Mouse (Mus musculus): Measurements from ENCODE around the gene Lbx2. TPM values are rescaled to one million over a fixed set of nuclear protein-coding genes. Genes with fewer than 3 reads are reported as not detected.
A peak's percentile ranks its signal among the peaks of the same experiment; 100 is the strongest.

Gene Lbx2
- polyA plus RNA-seq, 1 experiment from 2014 or later, result 0.62 TPM

DNA sequence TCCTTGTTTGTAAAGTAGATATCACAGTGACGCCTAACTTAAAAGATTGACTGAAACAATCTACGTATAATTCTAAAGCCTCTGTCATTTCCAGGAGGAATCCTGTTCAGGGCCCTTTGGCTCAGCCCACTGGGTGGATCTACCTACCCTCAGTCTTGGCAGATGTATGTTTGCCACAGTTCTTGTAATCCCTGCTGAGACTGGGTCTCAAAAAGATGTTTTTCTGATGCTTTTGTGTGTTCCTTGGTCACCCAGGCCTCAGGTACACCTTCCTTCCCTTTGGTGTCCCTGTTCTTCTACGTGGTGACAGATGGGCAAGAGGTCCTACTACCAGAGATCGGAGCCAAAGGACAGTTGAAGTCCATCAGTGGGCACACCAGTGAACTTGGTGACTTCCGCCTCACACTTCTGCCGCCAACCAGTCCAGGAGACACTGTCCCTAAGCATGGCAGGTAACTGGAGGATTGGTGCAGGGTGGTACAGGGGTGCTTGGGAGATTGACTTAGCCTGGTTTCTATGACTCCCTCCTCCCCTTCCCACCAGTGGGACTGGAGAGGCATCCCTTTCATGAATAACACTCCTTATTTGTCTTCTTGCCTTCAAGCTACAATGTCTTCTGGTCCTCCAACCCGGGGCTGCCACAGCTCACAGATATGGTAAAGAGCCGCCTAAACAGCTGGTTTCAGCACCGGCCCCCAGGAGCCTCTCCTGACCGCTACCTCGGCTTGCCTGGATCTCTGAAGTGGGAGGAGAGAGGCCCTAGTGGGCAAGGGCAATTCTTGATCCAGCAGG lies 30.4 kb downstream of the Lbx2 start:
- WGBS, result 71% methylated on average over 11 of the region's 11 CpGs
- no peaks in the 10 kb centered on the region for H3K9me3 ChIP-seq (ENCODE audit: control insufficient read depth, low read length)
- no peaks in the 10 kb centered on the region for H3K27me3 ChIP-seq (replicated peaks; ENCODE audit: control insufficient read depth, insufficient read depth, low read length)
- peak overlapping the region; percentile 85 for H3K4me3 ChIP-seq (ENCODE audit: low read length)
- peaks cover 25% of the 10 kb centered on the region for H3K4me1 ChIP-seq (ENCODE audit: control insufficient read depth, insufficient read depth, low read length)
- H3K36me3 ChIP-seq (ENCODE audit: control insufficient read depth, insufficient read depth, low read length), result no peaks in the 10 kb centered on the region; the same call in 1 of the 2 replicates
- peak overlapping the region; percentile 92 for H3K9ac ChIP-seq (ENCODE audit: low read depth, low read length)
- peak overlapping the region; percentile 72 for H3K27ac ChIP-seq (ENCODE audit: low read length)
- peak overlapping the region; percentile 88 for H3K4me2 ChIP-seq (ENCODE audit: low read depth, low read length)
- no peak for ATAC-seq

DNA sequence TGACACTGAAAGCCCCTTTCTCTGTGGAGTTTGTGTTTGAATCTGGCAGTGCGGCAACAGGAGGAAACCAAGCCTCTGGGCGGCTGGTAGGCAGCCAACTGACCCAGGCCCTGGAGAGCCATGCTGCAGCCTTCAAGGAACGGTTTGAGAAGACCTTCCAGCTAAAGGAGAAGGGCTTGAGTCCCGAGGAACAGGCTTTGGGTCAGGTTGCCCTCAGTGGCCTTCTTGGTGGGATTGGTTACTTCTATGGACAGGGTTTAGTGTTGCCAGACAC lies 30.9 kb downstream of the Lbx2 start:
- no peak for ATAC-seq
- H3K36me3 ChIP-seq (ENCODE audit: control insufficient read depth, insufficient read depth, low read length), result no peaks in the 10 kb centered on the region; the same call in 1 of the 2 replicates
- H3K4me2 ChIP-seq (ENCODE audit: low read depth, low read length), result no peak overlapping the region
- no peaks in the 10 kb centered on the region for H3K27me3 ChIP-seq (replicated peaks; ENCODE audit: control insufficient read depth, insufficient read depth, low read length)
- whole genome bisulfite sequencing, result 86% methylated on average over 4 of the region's 4 CpGs
- H3K4me1 ChIP-seq (ENCODE audit: control insufficient read depth, insufficient read depth, low read length), result peaks cover 26% of the 10 kb centered on the region
- no peak overlapping the region for H3K27ac ChIP-seq (ENCODE audit: low read length)
- H3K9ac ChIP-seq (ENCODE audit: low read depth, low read length), result no peak overlapping the region
- no peaks in the 10 kb centered on the region for H3K9me3 ChIP-seq (ENCODE audit: control insufficient read depth, low read length)
- H3K4me3 ChIP-seq (ENCODE audit: low read length), result no peak overlapping the region

DNA sequence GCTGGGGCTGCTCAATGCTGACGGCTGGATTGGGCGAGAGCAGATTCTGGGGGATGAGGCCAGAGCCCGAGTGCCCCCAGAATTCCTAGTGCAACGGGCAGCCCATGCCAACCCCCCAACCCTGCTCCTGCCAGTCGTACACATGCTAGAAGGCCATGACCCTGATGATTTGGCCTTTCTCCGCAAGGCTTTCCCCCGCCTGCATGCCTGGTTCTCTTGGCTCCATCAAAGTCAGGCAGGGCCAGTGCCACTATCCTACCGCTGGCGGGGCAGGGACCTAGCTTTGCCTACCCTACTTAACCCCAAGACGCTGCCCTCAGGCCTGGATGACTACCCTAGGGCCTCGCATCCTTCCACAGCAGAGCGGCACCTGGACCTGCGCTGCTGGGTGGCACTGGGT lies 31.4 kb downstream of the Lbx2 start:
- Histone ChIP-seq H3K4me2 (ENCODE audit: low read depth, low read length) (no peak overlapping the region), H3K36me3 (ENCODE audit: control insufficient read depth, insufficient read depth, low read length) (no peaks in the 10 kb centered on the region; the same call in 1 of the 2 replicates), H3K27ac (ENCODE audit: low read length) (no peak overlapping the region), H3K9ac (ENCODE audit: low read depth, low read length) (no peak overlapping the region), H3K27me3 (replicated peaks; ENCODE audit: control insufficient read depth, insufficient read depth, low read length) (no peaks in the 10 kb centered on the region), H3K4me3 (ENCODE audit: low read length) (no peak overlapping the region), H3K9me3 (ENCODE audit: control insufficient read depth, low read length) (no peaks in the 10 kb centered on the region), H3K4me1 (ENCODE audit: control insufficient read depth, insufficient read depth, low read length) (peaks cover 31% of the 10 kb centered on the region)
- ATAC-seq, result no peak
- WGBS, result 87% methylated on average over 13 of the region's 13 CpGs

DNA sequence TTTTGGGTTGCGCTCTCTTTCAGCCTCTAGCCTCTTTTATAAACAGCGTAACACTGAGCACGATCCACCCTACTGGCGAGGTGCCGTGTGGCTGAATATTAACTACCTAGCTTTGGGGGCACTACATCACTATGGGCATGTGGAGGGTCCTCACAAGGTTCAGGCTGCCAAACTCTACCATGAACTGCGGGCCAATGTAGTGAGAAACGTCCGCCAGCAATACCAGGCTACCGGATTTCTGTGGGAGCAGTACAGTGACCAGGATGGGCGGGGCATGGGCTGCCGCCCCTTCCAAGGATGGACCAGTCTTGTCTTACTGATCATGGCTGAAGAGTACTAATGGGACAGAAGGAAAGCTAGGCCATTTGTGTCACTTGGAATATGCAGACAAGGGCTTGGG lies 32.2 kb downstream of the Lbx2 start:
- Histone ChIP-seq H3K4me1 (ENCODE audit: control insufficient read depth, insufficient read depth, low read length) (peaks cover 37% of the 10 kb centered on the region), H3K27me3 (replicated peaks; ENCODE audit: control insufficient read depth, insufficient read depth, low read length) (no peaks in the 10 kb centered on the region), H3K4me2 (ENCODE audit: low read depth, low read length) (no peak overlapping the region), H3K9me3 (ENCODE audit: control insufficient read depth, low read length) (no peaks in the 10 kb centered on the region), H3K9ac (ENCODE audit: low read depth, low read length) (no peak overlapping the region), H3K36me3 (ENCODE audit: control insufficient read depth, insufficient read depth, low read length) (no peaks in the 10 kb centered on the region; the same call in 1 of the 2 replicates), H3K27ac (ENCODE audit: low read length) (no peak overlapping the region), H3K4me3 (ENCODE audit: low read length) (no peak overlapping the region)
- 80% methylated on average over 11 of the region's 11 CpGs for WGBS
- ATAC-seq, result no peak

DNA sequence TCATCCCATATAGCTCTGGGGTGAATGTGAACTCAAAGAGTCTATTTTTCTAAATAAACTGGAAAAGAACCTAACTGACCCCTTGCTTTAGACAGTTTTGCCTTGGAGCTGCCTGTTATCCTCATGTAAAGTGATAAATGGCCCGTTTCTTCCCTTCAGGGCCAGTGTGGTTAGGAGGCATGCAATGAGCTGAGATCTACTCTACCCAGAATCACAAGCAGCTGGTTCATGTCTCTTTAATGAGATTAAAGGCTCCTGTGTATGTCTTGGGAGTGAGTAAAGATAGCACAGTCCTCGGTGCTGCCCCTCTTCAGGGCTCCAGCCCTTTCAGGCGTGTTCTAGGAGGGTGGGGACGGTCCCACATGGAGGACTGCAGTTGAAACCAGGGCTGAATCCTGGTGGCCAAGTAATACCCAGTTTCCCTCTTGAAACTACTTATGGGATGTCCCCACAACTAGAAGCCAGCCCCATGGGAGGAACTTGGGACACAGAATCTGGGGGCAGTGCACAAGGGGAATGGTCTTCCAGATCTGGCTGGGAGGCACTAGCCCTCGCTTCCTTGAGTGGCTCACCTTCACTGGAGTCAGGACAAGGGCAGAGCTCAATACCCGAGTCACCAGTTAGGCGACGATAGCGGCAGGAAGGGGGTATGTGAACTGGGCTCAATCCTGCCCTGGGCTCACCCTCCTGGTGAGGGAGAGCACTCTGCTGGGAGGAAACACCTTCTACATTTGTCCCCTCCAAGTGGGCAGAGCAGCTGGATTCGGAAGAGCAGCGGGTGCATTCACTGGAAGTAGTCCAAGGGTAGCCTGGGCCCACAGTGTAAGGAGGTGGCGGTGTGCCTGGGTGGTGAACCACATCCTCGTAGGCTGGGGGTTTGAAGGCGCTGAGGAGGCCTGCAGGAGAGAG lies 32.9 kb downstream of the Lbx2 start:
- Histone ChIP-seq H3K27ac (ENCODE audit: low read length) (no peak overlapping the region), H3K4me3 (ENCODE audit: low read length) (no peak overlapping the region), H3K36me3 (ENCODE audit: control insufficient read depth, insufficient read depth, low read length) (no peaks in the 10 kb centered on the region; the same call in 1 of the 2 replicates)

DNA sequence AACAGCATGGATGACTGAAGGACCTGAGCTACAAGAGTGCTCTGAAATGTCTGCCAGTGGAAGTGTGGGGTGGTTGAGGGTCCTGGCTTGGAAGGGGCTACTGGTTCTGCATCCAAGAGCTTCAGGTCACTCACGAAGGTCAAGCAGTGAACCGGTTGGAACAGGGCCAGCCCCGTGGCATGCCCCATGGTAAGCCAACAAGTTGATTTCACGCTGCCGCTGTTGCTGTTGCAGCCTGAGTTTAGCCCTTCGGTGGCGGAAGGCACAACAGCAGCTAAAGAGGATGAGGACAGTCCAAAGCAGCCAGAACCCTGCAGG lies 33.5 kb downstream of the Lbx2 start:
- WGBS, result 76% methylated on average over 7 of the region's 7 CpGs
- Histone ChIP-seq H3K9ac (ENCODE audit: low read depth, low read length) (peak overlapping the region; percentile 81; the same call in 1 of the 2 replicates), H3K4me1 (ENCODE audit: control insufficient read depth, insufficient read depth, low read length) (peaks cover 41% of the 10 kb centered on the region), H3K4me3 (ENCODE audit: low read length) (peak overlapping the region; percentile 74; the same call in 1 of the 2 replicates), H3K27ac (ENCODE audit: low read length) (no peak overlapping the region), H3K27me3 (replicated peaks; ENCODE audit: control insufficient read depth, insufficient read depth, low read length) (no peaks in the 10 kb centered on the region), H3K4me2 (ENCODE audit: low read depth, low read length) (peak overlapping the region; percentile 90; the same call in 1 of the 2 replicates), H3K9me3 (ENCODE audit: control insufficient read depth, low read length) (no peaks in the 10 kb centered on the region), H3K36me3 (ENCODE audit: control insufficient read depth, insufficient read depth, low read length) (no peaks in the 10 kb centered on the region; the same call in 1 of the 2 replicates)
- ATAC-seq, result no peak

More for the DNA sequence above, 32.9 kb downstream of the Lbx2 start:
- Histone ChIP-seq H3K4me1 (ENCODE audit: control insufficient read depth, insufficient read depth, low read length) (peaks cover 41% of the 10 kb centered on the region), H3K9ac (ENCODE audit: low read depth, low read length) (peak overlapping the region; percentile 81; the same call in 1 of the 2 replicates), H3K4me2 (ENCODE audit: low read depth, low read length) (no peak overlapping the region), H3K9me3 (ENCODE audit: control insufficient read depth, low read length) (no peaks in the 10 kb centered on the region), H3K27me3 (replicated peaks; ENCODE audit: control insufficient read depth, insufficient read depth, low read length) (no peaks in the 10 kb centered on the region)
- WGBS, result 78% methylated on average over 14 of the region's 14 CpGs
- no peak for ATAC-seq

DNA sequence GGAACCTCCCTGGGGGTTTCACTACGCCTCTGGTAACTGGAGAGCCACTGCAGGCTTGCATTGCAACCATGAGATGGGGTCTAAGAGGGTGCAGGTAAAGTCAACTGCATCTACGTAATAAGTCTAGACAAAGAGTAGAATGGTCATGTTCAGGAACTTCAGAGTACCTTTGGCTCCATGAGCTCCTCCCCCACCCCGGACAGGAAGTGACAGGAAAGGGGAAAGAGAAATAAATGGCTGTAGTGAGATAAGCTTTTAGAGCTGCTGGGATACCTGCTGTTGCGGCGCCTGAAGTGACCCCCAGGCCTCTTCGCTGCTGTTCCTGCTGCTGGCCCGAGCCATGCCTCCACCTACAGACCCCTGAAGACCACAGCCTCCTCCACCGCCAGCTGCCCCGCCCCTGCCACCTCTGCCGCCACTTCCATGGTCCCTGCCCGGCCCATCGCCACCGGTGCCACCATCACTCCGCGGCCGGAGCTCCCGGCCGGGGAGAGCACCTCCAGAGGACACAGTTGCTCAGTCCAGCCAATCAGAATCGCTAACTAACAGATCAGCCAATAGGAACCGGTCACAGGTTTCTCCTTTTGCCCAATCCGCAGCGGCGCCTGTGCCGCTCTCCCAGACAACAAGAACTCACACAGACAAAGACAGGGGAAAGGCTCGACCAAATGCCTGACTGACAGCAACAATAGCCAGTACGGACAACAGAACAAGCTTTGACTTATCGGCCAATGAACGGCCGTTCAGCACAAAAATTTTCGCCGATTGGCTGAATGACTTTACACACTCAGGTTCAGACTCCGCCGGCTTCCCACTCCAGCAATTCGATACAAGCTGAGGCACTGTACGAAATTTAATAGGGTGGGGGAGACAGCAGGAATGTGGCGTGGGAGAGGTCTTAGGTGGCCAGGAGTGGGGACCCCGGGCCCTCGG lies 35.0 kb downstream of the Lbx2 start, which contains the start of gene Wbp1:
Gene Wbp1 (minus strand): TSS at position 630 of the 933 bp plus-strand sequence.
- H3K9me3 ChIP-seq (ENCODE audit: control insufficient read depth, low read length), result no peaks in the 10 kb centered on the region
- H3K9ac ChIP-seq (ENCODE audit: low read depth, low read length), result peak within 1 kb of the TSS; percentile 89
- peak within 1 kb of the TSS; percentile 99 for H3K4me2 ChIP-seq (ENCODE audit: low read depth, low read length)
- H3K36me3 ChIP-seq (ENCODE audit: control insufficient read depth, insufficient read depth, low read length), result no peaks in the 10 kb centered on the region; the same call in 1 of the 2 replicates
- no peaks in the 10 kb centered on the region for H3K27me3 ChIP-seq (replicated peaks; ENCODE audit: control insufficient read depth, insufficient read depth, low read length)
- H3K27ac ChIP-seq (ENCODE audit: low read length), result peak within 1 kb of the TSS; percentile 96
- WGBS, result under 1% methylated on average over 38 of the region's 38 CpGs
- ATAC-seq, result peak; percentile 94
- peak within 1 kb of the TSS; percentile 74 for H3K4me3 ChIP-seq (ENCODE audit: low read length)
- H3K4me1 ChIP-seq (ENCODE audit: control insufficient read depth, insufficient read depth, low read length), result peaks cover 36% of the 10 kb centered on the region

DNA sequence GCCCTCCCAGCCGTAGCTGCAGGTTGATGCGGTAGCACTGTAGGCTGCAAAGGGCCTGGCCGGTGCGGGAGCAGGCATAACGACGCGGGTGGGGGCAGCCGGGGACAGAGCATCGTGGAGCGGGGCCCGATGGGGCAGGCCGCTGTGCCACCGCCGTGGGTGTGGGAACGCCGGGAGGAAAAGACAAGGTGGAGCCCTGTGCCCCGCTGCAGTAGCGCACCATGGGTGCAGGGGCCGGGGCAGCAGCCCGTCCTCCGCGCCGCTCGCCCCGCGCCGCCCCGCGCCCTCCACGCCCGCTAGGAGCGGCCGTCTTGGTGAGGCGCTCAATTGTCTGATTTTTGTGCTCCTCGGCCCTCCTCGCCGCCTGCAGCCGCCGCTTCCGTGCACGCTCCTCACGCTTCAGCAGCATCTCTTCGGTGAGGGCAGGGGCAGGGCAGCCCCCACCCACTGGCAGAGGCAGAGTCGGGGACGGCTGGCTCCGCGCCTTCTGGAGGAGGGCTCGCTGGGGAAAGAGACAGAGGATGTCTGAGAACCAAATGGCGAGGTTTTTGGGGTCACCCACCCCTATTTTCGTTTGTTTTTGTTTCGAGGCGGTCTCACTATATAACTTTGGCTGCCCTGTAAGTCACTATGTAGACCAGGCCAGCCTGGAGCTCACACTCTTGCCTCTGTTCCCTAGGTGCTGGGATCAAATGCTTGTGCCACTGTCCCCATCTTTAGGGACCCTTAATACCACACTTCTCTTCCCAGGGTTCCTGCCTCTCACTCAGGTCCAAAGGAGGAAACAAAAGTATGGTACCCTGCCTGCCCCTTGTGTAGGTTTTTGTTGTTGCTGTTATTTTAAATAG lies 35.9 kb downstream of the Lbx2 start:
- Histone ChIP-seq H3K27me3 (replicated peaks; ENCODE audit: control insufficient read depth, insufficient read depth, low read length) (no peaks in the 10 kb centered on the region), H3K36me3 (ENCODE audit: control insufficient read depth, insufficient read depth, low read length) (no peaks in the 10 kb centered on the region; the same call in 1 of the 2 replicates), H3K4me1 (ENCODE audit: control insufficient read depth, insufficient read depth, low read length) (peaks cover 31% of the 10 kb centered on the region), H3K4me2 (ENCODE audit: low read depth, low read length) (peak overlapping the region; percentile 99), H3K9me3 (ENCODE audit: control insufficient read depth, low read length) (no peaks in the 10 kb centered on the region), H3K4me3 (ENCODE audit: low read length) (peak overlapping the region; percentile 74), H3K9ac (ENCODE audit: low read depth, low read length) (peak overlapping the region; percentile 89), H3K27ac (ENCODE audit: low read length) (peak overlapping the region; percentile 96)
- 1% methylated on average over 44 of the region's 52 CpGs for WGBS
- ATAC-seq, result no peak; the same call in 1 of the 2 replicates
